Mouse (Mus musculus) kidney, adult 2 months (tissue): ENCODE results near the gene Nkap.

Experiments used
- CTCF ChIP-seq: fragments of 200-500 bp; conservative IDR thresholded peaks from 2 replicates; pipeline ENCODE4 v1.5.1; 2011; ENCODE audit warnings: low read depth, mild to moderate bottlenecking, control low read depth, low read length, moderate library complexity, mixed read lengths; ENCODE audit not compliant: insufficient read depth, insufficient read length
- POLR2A ChIP-seq: fragments of 200-500 bp; IDR thresholded peaks from one replicate; pipeline ENCODE4 v1.6.1; 2011; ENCODE audit warnings: low read depth, low read length, control low read depth

- TF ChIP-seq POLR2A (no peak), CTCF (peak; percentile 56)
Measured at GRCm38 (mm10) chrX:37167085-37167484, 40.5 kb downstream of the Nkap start.
